Mouse (Mus musculus): ENCODE results near the gene Rapgef6.

Gene Rapgef6

DNA sequence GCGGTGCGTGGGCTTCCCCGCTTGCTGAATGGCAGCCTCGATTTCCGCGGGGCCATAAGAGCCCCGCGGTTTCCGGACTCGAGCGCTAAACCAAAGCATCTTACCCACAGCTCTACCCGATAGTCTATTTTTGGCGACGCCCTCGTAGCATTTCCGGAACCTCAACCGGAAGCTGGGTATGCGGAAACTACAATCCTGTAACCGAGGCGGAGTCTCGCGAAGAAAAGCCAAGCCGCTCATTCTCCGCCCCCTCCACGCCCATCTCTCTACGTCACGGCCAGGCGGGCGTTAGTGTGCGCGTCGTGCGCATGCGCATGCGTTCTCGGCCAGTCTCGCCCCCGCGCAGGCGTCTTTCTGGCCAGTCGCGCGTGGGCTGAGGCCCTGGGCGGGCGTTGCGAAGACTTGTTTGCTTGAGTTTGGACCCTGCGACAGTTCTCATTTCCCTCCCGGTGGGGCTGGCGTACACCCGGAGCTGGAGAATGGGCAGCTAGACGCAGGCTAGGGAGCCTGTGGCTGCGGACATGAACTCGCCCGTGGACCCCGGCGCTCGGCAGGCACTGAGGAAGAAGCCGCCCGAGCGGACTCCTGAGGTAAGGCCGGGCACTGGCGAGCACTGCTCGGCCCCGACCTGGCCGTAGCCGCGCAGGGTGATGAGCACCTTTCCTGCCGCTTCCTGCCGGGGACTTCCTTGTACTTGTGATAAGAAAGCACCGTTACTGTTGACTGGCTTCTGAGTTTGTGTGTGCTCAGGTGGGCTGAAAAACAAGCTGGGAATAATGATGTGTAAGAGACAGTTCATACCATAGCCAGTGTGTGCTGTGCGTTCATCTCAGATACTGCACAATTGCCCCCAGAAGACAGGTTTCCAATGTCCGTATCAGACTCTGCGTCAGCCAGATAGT lies at the start of gene Rapgef6:
Gene Rapgef6 (plus strand): TSS at position 319 of the 902 bp plus-strand sequence.
- DNase-seq, result peak; percentile 100

DNA sequence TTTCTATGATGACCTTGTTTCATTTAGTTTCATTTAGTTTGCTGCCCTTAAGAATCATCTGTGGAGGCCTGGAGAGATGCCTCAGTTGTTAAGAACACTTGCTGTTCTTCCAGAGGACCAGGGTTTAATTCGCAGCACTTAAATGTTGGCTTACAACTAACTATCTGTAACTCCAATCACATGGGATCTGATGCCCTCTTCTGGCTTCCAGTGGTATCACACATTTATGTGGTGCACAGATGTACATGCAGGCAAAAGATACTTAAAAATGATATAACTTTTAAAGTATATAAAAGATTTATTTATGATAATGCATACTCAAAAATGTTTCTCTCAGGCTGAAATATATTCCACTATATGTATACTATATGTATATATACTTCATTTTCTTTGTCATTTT lies 44.2 kb upstream of the Rapgef6 start:
- DNase-seq, result peak; percentile 52 to 57

DNA sequence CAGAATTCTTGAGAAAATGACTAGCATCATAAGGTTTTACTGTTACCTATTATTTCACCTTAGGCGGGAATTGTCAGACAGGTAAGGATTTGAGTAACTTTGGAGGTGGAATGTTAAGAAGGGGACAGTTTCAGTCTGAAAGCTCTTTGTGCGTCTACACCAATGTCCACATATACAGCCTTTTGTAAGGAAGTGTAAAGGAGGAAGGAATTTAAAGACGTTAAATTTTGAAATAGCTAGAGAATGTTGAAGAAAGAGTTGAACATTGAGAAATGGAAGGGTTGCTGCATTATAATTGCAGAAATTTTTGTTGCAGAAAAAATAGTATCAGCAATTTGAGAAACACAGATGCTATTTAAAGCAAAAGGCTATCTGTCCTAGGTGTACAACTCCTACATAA lies 36.6 kb upstream of the Rapgef6 start:
- no peak for DNase-seq

DNA sequence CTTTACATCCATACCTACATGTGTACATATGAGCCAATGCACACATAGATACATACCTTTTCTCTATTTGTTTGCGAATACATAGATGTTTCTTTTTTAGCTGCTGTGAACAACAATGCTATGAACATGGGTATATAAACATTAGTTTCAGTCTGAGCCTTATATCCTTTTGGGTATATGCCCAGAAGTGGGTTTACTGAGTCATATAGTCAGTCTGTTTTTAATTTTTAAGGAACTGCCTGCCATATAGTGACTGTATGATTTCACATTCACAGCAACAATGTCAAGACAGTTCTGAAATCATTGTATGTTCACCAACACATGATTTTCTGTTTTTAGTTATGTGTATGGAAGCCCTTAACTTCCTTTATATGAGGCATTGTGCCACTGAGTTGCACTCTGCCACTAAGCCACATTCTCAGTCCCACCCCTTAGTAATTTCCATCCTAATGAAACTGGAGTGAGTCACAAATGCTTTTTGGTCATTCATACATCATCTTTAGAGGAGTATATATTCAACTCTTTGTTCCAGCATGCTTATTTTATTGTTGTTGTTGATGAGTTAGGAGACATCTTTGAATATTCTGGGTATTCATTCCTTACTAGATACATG lies 30.6 kb upstream of the Rapgef6 start:
- DNase-seq, result no peak

DNA sequence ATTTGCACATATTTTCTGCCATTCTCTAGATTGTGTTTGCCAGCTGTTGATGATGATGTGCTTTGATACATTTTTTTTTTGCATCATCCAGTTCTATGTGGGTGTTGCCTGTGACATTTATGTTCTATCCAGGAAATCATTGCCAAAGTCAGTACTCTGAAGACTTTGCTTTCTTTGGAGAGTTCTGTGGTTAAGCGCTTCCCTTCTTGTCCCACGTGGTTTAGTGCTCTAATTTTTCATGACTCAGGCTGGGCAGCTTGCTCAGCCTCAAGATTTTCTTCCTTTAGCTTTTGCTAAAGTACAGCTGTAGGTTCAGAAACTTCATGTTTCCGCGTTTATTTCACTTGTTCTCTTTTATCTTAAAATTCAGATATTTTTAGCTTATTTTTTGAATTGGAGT lies 30.1 kb upstream of the Rapgef6 start:
- no peak for DNase-seq

DNA sequence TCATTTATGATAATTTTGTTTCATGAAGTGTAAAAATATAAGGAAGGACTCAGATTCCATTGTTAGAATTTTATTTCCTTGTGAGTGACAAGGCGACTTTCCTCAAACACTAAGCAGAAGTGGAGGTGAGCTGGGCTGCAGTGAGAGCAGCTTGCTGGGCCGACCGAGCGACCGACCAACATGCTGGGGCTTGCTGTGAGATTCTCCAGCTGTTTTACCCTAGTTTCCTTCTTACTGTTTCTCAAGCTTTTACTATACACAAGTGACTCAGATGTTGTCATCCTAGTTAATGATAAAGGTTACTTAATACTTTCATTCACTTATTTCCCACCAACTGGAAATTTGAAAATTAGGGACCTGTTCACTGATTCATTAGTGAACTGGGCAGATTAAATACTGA lies 22.8 kb upstream of the Rapgef6 start:
- no peak for DNase-seq

DNA sequence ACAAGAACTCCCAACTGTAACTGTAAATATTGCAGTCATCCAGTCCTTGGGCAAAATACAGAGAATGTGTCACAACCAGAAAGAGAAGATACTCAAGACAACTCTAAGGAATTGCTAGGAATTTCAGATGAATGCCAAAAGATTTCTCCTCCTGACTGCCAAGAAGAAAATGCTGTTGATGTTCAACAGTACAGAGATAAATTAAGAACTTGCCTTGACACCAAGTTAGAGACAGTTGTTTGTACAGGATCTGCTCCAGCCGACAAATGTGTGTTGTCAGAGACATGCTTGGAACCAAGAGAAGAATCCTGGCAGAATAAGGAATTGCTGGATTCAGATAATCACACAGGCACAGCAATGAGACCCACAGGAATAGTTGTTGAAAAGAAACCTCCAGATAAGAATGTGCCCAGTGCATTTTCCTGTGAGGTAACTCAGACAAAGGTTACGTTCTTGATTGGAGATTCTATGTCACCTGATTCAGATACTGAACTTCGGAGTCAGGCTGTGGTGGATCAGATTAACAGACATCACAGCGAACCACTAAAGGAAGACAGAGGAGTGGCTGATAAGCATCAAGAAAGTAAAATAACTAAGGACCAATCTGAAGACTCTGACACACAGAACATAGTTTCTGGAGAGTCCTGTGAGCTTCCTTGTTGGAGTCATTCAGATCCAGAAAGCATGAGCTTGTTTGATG lies 20.0 kb upstream of the Rapgef6 start:
- no peak for DNase-seq

DNA sequence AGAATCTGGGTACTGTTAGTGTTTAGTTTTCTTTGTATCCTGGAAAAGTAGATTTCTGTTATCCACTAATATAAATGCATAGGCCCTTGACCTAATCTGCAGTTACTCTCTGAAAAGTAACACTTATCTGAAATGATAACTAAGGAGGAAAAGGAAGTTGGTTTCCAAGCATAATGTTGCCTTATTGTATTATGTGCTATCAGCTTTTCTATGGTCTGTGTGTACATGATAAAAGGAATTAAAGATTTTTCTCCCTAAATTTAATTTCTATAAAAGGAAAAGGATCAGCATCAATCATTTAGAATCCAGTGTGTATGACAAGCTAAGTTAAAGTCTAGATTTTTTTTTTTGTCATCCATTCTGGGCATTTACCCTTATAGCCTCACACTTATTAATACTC lies 9.1 kb upstream of the Rapgef6 start:
- DNase-seq, result no peak

DNA sequence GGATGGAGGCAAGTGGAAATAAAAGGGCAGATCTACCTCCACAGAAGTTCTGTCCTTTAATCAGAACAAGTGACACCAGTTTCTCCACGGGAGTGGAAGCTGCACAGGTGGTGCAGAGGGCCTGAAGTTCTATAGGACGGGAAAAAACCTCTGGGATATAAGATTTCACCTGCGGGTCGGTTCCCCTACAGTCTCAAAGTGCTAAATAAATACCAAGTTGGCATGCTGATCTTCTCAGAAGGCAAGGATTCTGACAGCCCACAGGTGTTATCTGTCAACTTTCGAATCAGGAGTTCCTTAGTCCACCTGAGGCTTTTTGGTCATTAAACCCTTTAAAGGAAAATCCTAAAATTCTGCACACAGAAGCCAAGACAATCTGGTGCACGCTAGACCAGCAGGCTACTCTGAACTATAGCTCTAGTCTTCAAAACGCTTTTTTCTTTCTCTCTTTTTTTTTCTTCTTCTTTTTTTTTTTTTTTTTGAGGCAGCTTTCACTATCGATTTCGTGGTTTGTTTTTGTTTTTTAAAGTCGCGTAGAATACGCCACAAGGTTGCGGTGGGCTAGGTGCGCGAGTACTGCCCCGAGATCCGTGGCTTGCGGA lies 619 bp upstream of the Rapgef6 start:
- no peak for DNase-seq

DNA sequence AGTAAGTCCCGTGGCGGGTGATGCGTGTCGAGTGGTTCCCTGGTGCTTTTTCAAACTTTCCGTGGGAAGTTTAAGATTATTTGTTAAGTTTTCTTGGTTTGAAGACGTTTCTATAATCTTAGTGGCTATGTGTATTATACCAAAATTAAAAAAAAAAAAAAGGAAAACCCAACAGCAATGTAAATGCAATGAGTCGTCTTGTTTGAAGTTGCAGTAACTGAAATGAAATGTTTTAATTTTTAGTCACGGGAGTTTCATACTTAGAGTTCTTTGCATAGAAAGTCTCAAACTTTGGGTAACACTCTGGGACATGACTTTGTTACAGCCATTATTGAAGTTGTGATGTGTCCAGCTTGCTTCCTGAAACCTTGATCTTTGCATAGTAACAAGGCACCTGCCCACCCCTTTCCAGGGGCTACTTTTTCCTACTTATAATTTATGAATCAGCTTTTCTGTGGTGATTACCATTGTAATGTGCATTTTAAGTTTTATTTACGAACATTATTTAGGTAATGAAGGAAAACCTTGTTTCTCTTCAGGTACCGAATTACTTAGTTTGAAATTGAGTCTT lies 869 bp downstream of the Rapgef6 start:
- DNase-seq, result no peak

DNA sequence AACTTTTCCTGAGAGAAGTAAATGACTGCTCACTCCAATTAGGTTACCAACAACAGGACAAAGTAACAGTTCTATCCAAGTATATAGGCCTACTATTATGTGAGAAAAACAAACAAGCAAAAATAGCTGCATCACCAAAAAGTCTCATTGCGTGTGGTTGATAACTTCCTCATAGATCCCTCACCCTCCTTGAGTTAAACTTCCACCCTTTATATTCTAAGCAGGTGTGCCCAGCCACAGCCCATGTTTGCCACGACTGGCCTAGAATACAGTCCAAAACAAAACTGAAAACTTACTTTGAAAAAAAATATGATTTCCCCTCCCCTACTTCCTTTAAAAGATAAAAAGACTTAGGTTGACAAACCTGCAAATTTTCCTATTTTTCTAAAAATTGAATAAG lies 5.4 kb downstream of the Rapgef6 start:
- DNase-seq, result no peak

DNA sequence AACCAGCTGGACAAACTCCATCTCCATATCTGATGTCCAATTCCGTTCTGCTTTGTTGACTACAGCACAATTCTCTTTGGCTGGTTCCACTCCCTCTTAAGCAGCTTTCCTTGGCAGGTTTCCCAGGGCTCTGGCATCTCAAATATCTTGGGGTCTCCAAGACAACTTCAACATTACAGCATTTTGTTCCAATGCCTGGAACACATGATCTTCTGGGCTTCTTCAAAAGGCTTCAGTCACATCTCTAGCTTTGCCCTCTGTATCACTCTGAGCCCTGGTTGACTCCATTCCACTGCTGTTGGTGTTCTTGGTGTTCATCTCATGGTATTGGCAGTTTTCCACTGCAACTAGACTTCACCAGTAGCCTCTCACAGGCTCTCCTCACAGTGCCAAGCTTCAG lies 7.7 kb downstream of the Rapgef6 start:
- no peak for DNase-seq

DNA sequence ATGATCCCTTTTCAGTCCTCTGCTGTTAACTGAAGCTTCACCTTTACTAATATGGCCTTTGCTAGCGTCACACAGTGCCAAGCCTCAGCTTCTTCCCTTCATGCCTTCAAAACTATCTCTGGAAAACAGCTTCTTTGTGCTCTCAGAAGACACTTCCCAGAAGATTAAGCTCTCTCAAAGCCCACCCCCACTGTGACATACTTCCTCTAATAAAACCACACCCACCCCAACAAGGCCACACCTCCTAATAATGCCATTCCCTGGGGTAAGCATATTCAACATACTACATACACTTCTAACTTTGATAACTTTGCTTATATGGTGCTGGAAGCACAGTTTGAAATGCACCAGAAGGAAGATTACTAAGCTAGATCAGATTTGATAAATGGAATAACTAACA lies 8.3 kb downstream of the Rapgef6 start:
- DNase-seq, result peak; percentile 37 to 55

DNA sequence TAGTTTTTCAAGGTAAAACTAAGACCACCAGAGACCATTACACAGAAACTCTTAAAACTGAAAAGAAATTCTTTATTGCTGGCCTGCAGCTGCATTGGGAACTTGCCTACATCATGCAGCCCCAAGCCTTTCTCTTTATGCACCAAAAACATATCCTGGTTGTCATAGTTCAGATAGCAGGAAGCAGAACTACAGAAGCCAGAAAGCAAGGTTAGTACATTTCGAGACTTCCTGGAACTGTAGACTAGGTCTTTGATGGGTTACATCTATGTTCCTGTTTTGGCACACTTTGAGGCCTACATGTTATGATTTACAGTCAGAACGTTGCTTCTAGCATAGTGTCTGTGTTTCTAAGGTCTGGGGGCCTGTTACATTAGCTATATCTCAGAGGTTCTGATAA lies 11.2 kb downstream of the Rapgef6 start:
- DNase-seq, result peak; percentile 23 to 39

DNA sequence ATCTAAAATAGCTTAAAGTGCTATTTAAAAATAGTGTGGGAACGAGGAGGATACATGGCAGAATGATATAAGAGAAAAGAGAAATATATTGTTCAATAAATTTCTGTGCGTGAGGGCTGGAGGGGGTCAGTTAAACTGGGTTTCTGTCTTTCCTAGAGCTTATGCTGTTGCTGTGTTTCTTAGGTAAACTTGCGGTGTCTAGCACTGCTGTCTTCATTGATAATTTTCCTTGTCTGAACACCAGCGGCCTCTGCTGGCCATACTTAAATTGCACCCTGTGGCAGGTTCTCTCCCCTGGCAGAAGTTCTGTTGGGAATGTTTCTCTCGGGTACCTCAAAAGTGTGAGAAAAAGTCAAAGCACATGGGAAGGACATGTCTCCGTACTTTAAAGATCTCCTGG lies 12.2 kb downstream of the Rapgef6 start:
- DNase-seq, result peak; percentile 87 to 88

DNA sequence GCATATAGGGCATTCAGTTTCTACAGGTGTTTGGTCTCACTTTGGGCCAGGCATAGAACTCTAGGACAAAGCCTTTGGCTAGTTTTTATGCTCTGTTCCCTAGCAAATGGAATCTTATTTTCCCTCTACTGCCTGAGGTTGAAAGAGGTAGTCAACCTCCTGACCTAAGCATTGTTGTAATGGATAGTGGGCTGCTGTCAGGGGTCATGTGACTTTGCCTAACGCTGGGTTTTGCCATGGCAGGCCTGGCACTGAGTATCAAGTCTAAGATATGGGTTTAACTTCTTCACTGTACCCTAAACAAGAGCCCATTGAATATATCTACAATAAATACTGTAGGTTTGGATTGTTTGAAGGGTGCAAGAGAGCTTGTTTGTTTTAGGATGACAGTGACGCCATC lies 16.4 kb downstream of the Rapgef6 start:
- no peak for DNase-seq

DNA sequence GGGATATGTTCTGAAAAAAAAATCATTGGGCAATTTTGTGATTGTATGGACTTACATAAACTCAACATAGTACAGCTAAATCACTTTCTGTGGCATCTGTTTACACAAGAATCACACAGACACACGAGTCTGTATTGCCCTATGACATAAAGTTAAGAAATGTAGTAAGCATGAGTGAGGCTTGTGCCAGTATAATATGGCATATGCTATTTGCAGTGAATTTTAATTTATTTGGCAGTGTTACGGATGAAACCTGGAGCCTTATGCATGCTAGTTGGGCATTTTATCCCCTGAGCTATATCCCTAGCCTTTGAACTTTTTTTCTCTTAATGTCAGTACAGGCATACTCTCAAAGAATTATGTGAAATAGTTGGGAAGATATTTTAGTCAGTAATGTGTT lies 16.8 kb downstream of the Rapgef6 start:
- DNase-seq, result no peak

DNA sequence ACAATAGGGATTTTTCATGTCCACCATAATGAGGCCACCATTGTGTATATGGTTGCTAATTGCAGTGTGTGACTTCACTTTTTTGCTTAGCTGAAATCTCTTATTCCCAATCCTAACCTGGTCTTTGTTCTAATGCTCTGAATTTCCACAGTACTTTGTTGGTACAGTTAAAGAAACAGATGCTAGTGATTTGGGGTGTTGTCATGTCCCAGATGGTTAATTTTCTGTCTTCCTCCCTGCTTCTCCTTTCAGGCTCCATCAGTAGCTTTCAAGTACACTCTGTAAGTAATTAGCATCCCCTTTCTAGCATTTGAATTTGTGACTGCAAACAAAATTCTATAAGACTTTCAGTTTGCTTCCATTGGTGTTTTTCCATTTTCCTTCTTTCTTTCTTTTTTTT lies 17.7 kb downstream of the Rapgef6 start:
- no peak for DNase-seq

DNA sequence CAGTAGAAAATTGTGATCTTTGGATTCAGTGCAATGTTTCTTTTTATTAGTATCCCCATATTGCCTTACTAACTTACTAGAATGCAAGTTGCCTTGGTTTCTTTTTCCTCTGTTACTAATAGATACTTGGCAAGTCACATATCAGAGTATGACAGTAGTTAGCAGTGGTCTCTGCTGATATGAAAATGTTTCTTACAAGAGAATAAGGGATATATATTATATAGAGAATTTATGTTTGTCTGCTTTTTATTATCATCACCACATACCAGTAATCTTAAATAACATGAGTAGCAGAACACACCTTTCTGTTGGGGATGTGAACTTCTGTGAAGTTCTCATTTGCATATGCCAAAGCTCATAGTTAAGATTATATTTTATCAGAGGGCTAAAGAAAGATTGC lies 19.8 kb downstream of the Rapgef6 start:
- DNase-seq, result no peak

DNA sequence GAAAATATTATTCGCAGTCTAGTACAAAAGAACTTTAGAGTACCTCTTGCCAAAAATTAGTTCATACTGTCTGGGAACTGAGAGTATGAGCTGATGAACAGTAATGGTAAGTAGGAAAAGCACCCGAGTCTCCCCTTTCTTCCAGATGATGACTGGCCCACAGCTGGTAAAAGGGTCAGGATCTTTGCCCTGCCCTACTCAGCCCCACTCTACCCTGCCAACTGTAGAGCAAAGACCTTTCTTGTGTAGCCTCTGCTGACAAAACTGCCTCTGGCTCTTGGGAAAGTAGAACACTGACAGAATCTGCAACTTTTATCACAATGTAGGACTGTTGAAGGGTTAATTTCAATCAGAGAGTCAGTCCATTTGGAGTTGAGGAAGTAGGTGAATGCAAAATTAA lies 32.3 kb downstream of the Rapgef6 start:
- DNase-seq, result no peak

DNA sequence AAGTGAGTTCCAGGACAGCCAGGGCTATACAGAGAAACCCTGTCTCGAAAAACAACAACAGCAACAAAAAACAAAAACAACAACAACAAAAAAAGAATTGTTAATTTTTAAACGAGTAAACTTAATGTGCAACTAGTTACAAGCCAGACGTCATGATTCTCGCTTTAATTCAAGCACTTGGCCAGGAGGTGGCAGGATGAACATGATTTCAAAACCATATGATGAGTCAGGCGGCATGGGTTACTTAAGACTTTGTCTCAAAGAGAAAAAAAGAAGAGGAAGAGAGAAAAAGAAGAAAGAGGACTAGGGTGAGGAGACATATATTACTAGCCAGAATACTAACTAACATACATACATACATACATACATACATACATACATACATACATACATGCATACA lies 40.1 kb downstream of the Rapgef6 start:
- DNase-seq, result peak; percentile 21 to 44

DNA sequence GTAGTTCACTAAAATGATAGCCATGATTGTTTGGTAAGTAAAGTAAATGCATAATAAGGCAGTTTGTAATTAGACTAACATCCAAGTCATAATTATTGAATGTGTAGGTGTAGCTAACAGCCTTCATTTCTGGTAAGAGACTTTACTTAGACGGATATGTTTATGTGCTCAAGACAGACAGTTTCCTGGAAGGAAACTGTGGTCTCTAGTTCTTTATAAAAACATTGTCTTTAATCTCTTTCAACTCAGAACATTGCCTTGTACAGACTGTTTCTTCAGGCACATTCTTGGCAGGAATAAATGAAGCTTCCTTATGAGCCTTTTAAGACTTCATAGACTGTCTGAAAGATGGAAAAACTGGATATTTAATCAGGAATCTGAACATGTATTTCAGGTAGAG lies 45.3 kb downstream of the Rapgef6 start:
- DNase-seq, result no peak

DNA sequence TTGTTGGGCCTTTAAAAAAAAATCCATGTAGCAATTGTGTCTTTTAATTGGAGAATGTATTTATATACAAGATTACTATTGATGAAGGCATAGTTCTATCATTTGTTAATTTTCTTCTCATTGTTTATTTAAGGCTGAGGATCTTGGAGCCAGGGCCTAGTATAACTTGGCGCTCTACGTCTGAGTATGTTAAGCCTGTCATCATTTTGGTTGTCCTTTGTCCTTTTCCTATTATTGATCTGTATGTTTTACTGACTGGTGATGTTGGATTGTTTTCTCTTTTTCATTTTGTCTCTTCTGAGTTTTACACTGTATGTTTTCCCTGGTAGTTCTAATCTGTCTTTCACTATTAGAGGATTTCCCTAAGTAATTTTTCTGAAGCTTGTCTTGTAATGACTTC lies 52.1 kb downstream of the Rapgef6 start:
- no peak for DNase-seq

Measured in B cell, adult 2 months (primary cell).